Mouse (Mus musculus) kidney, adult 2 months (tissue): Measurements from ENCODE around the gene Mettl7a2. TPM values are rescaled to one million over a fixed set of nuclear protein-coding genes. Genes with fewer than 3 reads are reported as not detected.
"Not testable (repeated sequence)": the region's sequence is repeated elsewhere in the genome, so short reads cannot be mapped to it uniquely, and the experiment has no call there.

Experiments used
- DNase-seq: peaks from one replicate; pipeline ENCODE4 v3.0.0; 2021
- H3K27ac ChIP-seq: fragments of 200-500 bp; 2 replicates; pipeline ENCODE4 v1.5.1; 2012; ENCODE audit warnings: low read depth, low read length, control low read depth, inconsistent platforms; ENCODE audit not compliant: insufficient read depth
- H3K27me3 ChIP-seq: fragments of 200-500 bp; replicated peaks from 2 replicates; pipeline ENCODE4 v1.6.1; 2012; ENCODE audit warnings: mild to moderate bottlenecking, moderate library complexity, low read length, inconsistent platforms; ENCODE audit not compliant: control insufficient read depth, insufficient read depth
- H3K36me3 ChIP-seq: fragments of 200-500 bp; 2 replicates; pipeline ENCODE4 v1.6.1; 2012; ENCODE audit warnings: mild to moderate bottlenecking, moderate library complexity, low read length, inconsistent platforms; ENCODE audit not compliant: control insufficient read depth, insufficient read depth
- H3K4me1 ChIP-seq: fragments of 200-500 bp; 2 replicates; pipeline ENCODE4 v1.6.1; 2011; ENCODE audit warnings: low read length; ENCODE audit not compliant: control insufficient read depth, insufficient read depth
- H3K4me3 ChIP-seq: fragments of 200-500 bp; 2 replicates; pipeline ENCODE4 v1.5.1; 2011; ENCODE audit warnings: mild to moderate bottlenecking, low read depth, low read length, control low read depth; ENCODE audit not compliant: insufficient read depth
- CTCF ChIP-seq: fragments of 200-500 bp; conservative IDR thresholded peaks from 2 replicates; pipeline ENCODE4 v1.5.1; 2011; ENCODE audit warnings: low read depth, mild to moderate bottlenecking, control low read depth, low read length, moderate library complexity, mixed read lengths; ENCODE audit not compliant: insufficient read depth, insufficient read length
- POLR2A ChIP-seq: fragments of 200-500 bp; IDR thresholded peaks from one replicate; pipeline ENCODE4 v1.6.1; 2011; ENCODE audit warnings: low read depth, low read length, control low read depth
- whole genome bisulfite sequencing: fragments of 180-500 bp; shearing (Covaris S2); methylation state at CpG from one replicate; pipeline ENCODE4 v1.1.7; 2018; 5-methylcytosine and 5-hydroxymethylcytosine counted together
- polyA plus RNA-seq: library from polyadenylated mRNA; depleted of rRNA; stranded (reverse); fragments of >200 nt; gene quantifications from 2 replicates; pipeline ENCODE4 v1.2.3, GENCODE M21; 2012; rRNA removed

The Mettl7a2 gene
- 74.0 and 96.6 TPM in 2 replicates for polyA plus RNA-seq

DNA sequence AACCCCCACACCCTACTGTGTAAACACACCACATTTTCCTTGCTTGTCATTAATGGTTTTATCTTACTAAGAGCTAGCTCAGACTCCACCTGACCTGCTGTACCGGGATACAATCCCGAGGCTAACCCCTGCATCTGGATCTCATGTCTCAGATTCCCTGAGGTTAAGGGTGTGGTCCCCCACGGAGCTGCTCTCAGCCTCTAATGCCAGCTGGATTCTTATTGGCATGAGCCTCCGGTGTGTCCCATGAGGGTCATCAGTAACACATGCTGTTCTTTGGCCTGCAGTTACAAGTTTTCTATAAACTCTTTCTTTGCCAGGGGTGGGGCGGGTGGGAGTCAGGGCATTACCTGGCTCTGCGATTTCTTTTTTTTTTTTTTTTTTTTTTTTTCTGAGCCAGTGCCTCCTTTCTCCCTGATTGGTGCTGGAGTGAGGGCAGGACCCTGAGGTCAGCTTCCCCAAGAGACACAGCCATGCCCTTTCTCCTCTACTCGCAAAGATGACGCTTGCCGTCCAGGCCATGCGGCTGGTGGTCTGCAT lies at the start of gene Mettl7a2, which contains the start of gene Methig1:
Mettl7a2 (plus strand) TSS at position 490 of the 540 bp plus-strand sequence.
Methig1 (plus strand) TSS at position 439 of the 540 bp plus-strand sequence.
- Histone ChIP-seq H3K4me3 (peak within 1 kb of the TSS; percentile 21; the same call in 1 of the 2 replicates), H3K27me3 (no peaks in the 10 kb centered on the region), H3K4me1 (peaks cover 12% of the 10 kb centered on the region), H3K36me3 (no peaks in the 10 kb centered on the region), H3K27ac (peak within 1 kb of the TSS; percentile 46; the same call in 1 of the 2 replicates)
- DNase-seq: peak; percentile 37
- WGBS: 73% methylated on average over 10 of the region's 10 CpGs
- TF ChIP-seq POLR2A: peak; percentile 18
- TF ChIP-seq CTCF: no peak

DNA sequence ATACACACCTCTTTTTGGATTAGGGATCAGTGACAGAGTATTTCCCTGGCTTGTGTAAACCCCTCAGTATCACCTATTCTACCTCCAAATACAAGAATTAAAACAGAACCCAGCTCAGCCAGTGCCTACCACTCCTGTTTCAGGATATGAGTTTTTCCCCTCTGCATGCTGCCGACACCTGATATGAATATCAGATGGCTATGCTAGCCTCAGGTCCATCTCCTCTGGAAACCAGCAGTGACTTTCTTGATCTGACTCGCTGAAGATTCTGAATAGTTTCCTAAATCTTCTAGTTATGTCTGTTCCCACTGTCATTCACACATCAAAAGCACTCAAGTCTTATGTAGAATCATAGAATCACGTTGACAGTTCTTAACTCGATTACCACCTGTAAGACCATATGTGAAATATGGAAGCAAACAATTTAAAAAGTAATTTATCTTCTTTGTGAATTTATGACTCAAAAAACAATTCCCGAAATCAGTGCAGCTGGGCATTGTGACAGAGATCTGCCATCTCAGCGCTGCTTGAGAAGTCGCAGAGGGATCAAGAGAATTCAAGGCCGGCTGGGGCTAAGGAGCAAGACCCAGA lies 49.5 kb upstream of the Mettl7a2 start:
- TF ChIP-seq CTCF (no peak), POLR2A (no peak)
- Histone ChIP-seq H3K36me3 (no peaks in the 10 kb centered on the region), H3K27me3 (no peaks in the 10 kb centered on the region), H3K27ac (peak overlapping the region; percentile 99), H3K4me3 (no peak overlapping the region), H3K4me1 (peaks cover 4% of the 10 kb centered on the region; the same call in 1 of the 2 replicates)
- 30% methylated on average over 8 of the region's 8 CpGs for WGBS
- DNase-seq: no peak

DNA sequence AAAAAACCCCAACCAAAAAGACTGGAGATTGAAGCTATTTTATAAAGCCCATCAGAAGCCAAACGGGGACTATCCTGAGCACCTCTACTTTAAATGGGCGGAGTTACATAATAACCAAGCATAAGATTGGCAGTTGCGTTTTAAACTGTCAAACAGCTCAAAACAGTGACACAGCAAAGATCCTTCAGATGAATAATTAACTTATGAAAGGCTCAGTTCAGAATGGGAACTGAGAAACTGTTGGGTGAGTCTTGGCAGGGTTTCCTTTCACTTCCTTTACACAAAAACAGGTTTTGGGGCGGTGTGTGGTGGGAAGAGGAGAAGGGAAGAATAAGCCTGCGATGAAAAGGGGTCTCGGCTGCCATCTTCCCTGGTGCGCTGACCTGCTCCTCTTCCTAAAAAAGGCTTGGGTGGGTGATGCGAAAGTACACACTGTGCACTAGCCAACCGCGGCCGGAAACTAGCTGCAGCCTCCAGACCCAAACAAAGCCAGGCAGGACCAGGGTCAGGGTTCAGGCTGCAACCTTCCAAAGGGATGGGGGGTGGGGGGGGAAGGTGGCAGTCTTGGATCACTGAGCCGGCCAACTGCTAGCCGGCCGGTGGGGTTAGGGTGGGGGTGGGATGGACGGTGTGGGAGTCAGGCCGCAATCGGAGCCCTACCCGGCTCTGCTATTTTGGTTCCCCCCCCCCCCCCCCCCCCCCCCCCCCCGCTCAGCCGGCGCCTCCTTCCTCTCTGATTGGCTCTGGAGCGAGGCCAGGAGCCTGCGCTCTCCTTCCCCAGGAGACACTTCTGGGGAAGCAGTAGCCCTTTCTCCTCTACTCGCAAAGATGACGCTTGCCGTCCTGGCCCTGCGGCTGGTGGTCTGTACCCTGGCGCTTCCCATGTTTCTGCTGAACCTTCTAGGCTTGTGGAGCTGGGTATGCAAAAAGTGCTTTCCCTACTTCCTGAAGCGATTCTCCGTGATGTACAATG lies 48.7 kb upstream of the Mettl7a2 start, which contains the start of gene Mettl7a1:
Mettl7a1 (plus strand) TSS at position 122 of the 973 bp plus-strand sequence.
- Histone ChIP-seq H3K36me3 (no peaks in the 10 kb centered on the region), H3K27me3 (no peaks in the 10 kb centered on the region), H3K27ac (peak within 1 kb of the TSS; percentile 99), H3K4me3 (peak within 1 kb of the TSS; percentile 81), H3K4me1 (peaks cover 6% of the 10 kb centered on the region; the same call in 1 of the 2 replicates)
- TF ChIP-seq CTCF: no peak
- TF ChIP-seq POLR2A: peak; percentile 91
- DNase-seq: peak; percentile 92
- WGBS: 2% methylated on average over 25 of the region's 30 CpGs

DNA sequence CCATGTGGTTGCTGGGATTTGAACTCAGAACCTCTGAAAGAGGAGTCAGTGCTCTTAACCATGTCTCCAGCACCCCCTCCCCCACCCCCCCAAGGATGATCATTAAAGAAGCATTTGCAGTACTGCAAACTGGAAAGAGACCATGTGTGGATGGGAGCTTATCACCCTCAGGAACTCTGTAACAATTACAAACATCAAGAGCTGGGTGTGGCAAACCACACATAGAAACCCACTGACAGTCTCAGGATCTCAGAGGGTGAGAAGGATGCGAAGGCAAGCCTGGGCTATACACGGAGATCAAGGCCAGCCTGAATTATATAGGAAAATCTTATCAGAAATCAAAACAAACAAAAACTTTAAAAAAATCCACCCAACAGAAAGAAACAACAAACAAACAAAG lies 46.8 kb upstream of the Mettl7a2 start:
- WGBS: 63% methylated on average over 2 of the region's 2 CpGs
- no peak for DNase-seq
- TF ChIP-seq POLR2A (no peak), CTCF (no peak)
- Histone ChIP-seq H3K36me3 (no peaks in the 10 kb centered on the region), H3K27me3 (no peaks in the 10 kb centered on the region), H3K4me3 (peak overlapping the region; percentile 63; the same call in 1 of the 2 replicates), H3K27ac (no peak overlapping the region), H3K4me1 (peaks cover 6% of the 10 kb centered on the region; the same call in 1 of the 2 replicates)

DNA sequence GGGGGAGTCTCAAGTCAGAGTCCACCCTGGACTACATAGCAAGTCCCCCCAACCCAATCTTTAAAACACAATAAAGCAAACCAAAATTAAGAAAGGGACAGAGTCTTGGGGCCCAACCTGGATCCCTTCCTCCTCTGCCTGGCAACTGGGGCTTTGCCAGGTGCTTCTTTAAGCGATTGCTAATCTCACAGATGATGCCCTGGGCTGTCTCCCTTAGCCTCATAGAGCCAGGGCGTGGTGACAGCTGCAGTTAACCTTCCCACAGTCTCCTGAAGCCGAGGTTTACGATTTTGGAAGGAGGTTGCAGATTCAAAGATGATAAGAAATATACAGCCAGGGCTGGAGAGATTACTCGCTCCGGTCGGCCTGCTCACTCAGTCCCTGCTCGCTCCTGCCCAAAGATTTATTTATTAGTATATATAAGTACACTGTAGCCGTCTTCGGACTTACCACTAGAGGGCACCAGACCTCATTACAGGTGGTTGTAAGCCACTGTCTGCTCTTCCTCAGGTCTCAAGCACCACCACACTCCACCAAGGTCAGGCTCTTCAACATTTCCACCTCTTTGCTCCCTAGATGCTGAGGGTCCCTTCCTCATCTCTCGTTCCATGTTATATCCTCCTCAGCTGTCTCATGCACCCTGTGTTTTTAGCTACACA lies 45.4 kb upstream of the Mettl7a2 start:
- TF ChIP-seq CTCF: peak; percentile 38; the same call in 1 of the 2 replicates
- WGBS: 22% methylated on average over 11 of the region's 11 CpGs
- not testable (repeated sequence) for H3K27ac ChIP-seq, H3K4me1 ChIP-seq, H3K27me3 ChIP-seq, H3K36me3 ChIP-seq
- peak overlapping the region; percentile 31; the same call in 1 of the 2 replicates for H3K4me3 ChIP-seq
- peak; percentile 61 for DNase-seq

DNA sequence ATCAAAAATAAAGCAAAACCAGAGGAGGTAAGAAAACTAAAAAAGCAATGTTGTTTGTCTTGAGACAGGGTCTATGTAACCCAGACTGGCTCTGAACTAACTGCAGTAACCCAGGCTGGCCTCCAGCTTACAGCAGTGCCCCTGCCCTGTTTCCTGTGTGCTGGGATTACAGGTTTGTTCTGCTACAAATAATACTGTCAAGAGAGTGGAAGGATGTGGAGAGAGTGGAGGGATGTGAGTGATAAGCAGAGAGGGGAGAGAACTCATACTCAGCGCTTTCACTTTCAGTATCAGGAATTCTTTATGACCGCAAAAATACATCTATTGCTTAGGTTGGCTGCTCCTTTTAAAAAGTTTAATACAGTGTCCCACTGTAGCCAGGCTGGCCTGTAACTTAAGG lies 40.7 kb upstream of the Mettl7a2 start:
- Histone ChIP-seq H3K36me3 (peaks cover 1% of the 10 kb centered on the region; the same call in 1 of the 2 replicates), H3K27me3 (no peaks in the 10 kb centered on the region), H3K27ac (no peak overlapping the region), H3K4me1 (peaks cover 9% of the 10 kb centered on the region), H3K4me3 (no peak overlapping the region)
- no peak for TF ChIP-seq POLR2A
- TF ChIP-seq CTCF: no peak
- 69% methylated on average over 2 of the region's 2 CpGs for WGBS
- DNase-seq: peak; percentile 11
